Mouse (Mus musculus) hindbrain, embryonic 13.5 days (tissue): ENCODE data around the gene Olfr1099. TPM values are rescaled to one million over a fixed set of nuclear protein-coding genes. Genes with fewer than 3 reads are reported as not detected.

ENCODE experiments used
- ATAC-seq: fragments of 200-750 bp; cut with Nextera tagmentation; 2 replicates; pipeline ENCODE4 v1.8.0; 2017; ENCODE audit warnings: moderate TSS enrichment; ENCODE audit not compliant: low FRiP score
- H3K27ac ChIP-seq: fragments of 300-500 bp; sonication (generic); 2 replicates; pipeline ENCODE4 v1.5.1; 2015; ENCODE audit warnings: inconsistent platforms, mild to moderate bottlenecking, moderate library complexity
- H3K27me3 ChIP-seq: fragments of 300-500 bp; sonication (generic); 2 replicates; pipeline ENCODE4 v1.6.1; 2015; ENCODE audit warnings: mild to moderate bottlenecking, inconsistent platforms
- H3K36me3 ChIP-seq: fragments of 300-500 bp; sonication (generic); 2 replicates; pipeline ENCODE4 v1.6.1; 2015; ENCODE audit warnings: mild to moderate bottlenecking, inconsistent platforms
- H3K4me1 ChIP-seq: fragments of 300-500 bp; sonication (generic); replicated peaks from 2 replicates; pipeline ENCODE4 v1.6.1; 2015; ENCODE audit warnings: inconsistent platforms
- H3K4me2 ChIP-seq: fragments of 300-500 bp; sonication (generic); 2 replicates; pipeline ENCODE4 v1.6.1; 2015; ENCODE audit warnings: inconsistent platforms, mild to moderate bottlenecking, moderate library complexity
- H3K4me3 ChIP-seq: fragments of 300-500 bp; sonication (generic); 2 replicates; pipeline ENCODE4 v1.5.1; 2015; ENCODE audit warnings: mild to moderate bottlenecking, inconsistent platforms
- H3K9ac ChIP-seq: fragments of 300-500 bp; sonication (generic); 2 replicates; pipeline ENCODE4 v1.6.1; 2015; ENCODE audit warnings: mild to moderate bottlenecking, inconsistent platforms
- H3K9me3 ChIP-seq: fragments of 300-500 bp; sonication (generic); 2 replicates; pipeline ENCODE4 v1.6.1; 2016; ENCODE audit warnings: inconsistent platforms
- WGBS: fragments of 180-500 bp; shearing (Covaris S2); methylation state at CpG from one replicate; pipeline ENCODE4 v1.1.7; 2015; 5-methylcytosine and 5-hydroxymethylcytosine counted together
- polyA plus RNA-seq: library from polyadenylated mRNA; unstranded; fragments of >200 nt; fragmentation: Nextera tagmentation; extraction: Ambion mirVana; gene quantifications from 2 replicates; pipeline ENCODE4 v1.2.1, GENCODE M21; 2015

Olfr1099 gene
- not detected in 2 replicates for polyA plus RNA-seq

DNA sequence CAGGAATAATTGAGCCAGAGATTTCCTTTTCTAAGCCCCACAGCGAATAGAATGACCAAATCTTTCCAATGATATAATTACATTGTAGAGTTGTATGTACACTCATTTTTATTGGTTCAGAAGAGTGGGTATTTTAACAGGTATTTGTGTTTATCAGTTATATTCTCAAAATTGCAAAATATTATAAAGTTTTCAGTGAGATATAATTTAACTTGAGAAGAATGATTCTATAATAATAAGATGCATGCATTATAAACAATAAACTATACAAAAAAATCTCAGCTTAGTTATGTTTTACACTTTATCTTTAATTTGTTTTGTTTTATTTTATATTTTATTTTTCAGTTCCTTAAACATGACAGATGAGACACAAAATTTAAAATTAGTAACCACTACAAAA, at the start of gene Olfr1099:
Olfr1099 (minus strand) TSS at position 101 of the 400 bp plus-strand sequence.
- H3K27ac ChIP-seq, result no peak within 1 kb of the TSS
- 96% methylated on average over 1 of the region's 1 CpGs for WGBS
- ATAC-seq, result no peak
- no peak within 1 kb of the TSS for H3K4me3 ChIP-seq
- H3K27me3 ChIP-seq, result no peaks in the 10 kb centered on the region
- no peak within 1 kb of the TSS for H3K4me2 ChIP-seq
- no peak within 1 kb of the TSS for H3K9ac ChIP-seq
- H3K9me3 ChIP-seq, result no peaks in the 10 kb centered on the region
- H3K4me1 ChIP-seq, result no peaks in the 10 kb centered on the region
- H3K36me3 ChIP-seq, result no peaks in the 10 kb centered on the region

DNA sequence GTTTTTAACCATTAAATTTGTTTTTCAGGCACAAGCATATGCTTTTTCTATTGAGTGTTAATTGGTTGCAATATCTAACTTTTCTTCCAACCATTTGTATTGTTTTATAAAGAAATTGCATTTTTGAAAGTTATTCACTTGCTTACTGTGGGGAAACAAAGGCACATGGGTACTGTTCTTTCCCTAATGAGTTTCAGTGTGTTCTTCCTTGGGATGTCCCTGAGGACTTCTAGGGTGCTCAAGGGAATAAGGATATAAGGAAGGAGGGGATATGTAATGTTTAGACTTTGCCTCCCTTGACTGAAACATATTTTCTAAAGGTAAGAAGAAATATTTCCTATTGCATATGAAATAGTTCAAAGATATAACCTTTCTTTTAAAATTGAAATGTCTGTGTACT, 37.6 kb upstream of the Olfr1099 start, which contains the start of gene Olfr1102:
Olfr1102 (plus strand) TSS at position 301 of the 400 bp plus-strand sequence.
- no peak for ATAC-seq
- Histone ChIP-seq H3K9ac (no peak within 1 kb of the TSS), H3K27ac (no peak within 1 kb of the TSS), H3K4me2 (no peak within 1 kb of the TSS), H3K27me3 (no peaks in the 10 kb centered on the region), H3K9me3 (no peaks in the 10 kb centered on the region), H3K4me3 (no peak within 1 kb of the TSS), H3K4me1 (no peaks in the 10 kb centered on the region), H3K36me3 (no peaks in the 10 kb centered on the region)

DNA sequence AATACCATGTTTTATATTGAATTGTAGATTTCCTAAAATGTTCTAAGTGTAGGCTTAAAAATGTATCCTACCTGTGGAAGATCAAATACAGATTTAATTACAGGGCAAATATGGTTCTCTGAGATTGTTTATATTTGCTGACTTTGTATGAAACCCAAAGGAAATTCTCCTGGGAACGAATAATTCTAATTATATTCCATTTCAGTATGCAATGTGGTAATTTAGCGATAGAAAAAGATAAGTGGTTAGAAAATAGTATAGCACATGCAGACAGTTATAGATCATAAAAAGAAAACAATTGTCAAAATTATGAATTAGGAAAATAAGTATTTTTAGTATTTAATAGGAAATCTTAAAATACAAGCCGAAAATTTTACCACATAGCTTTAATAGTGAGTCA, 30.6 kb upstream of the Olfr1099 start, which contains the start of gene Olfr1101:
Olfr1101 (minus strand) TSS at position 101 of the 400 bp plus-strand sequence.
- no peak within 1 kb of the TSS for H3K4me2 ChIP-seq
- H3K36me3 ChIP-seq, result no peaks in the 10 kb centered on the region
- no peak within 1 kb of the TSS for H3K9ac ChIP-seq
- no peak within 1 kb of the TSS for H3K4me3 ChIP-seq
- WGBS, result 87% methylated on average over 3 of the region's 3 CpGs
- ATAC-seq, result no peak
- H3K27ac ChIP-seq, result no peak within 1 kb of the TSS
- H3K27me3 ChIP-seq, result no peaks in the 10 kb centered on the region
- no peaks in the 10 kb centered on the region for H3K9me3 ChIP-seq
- no peaks in the 10 kb centered on the region for H3K4me1 ChIP-seq

DNA sequence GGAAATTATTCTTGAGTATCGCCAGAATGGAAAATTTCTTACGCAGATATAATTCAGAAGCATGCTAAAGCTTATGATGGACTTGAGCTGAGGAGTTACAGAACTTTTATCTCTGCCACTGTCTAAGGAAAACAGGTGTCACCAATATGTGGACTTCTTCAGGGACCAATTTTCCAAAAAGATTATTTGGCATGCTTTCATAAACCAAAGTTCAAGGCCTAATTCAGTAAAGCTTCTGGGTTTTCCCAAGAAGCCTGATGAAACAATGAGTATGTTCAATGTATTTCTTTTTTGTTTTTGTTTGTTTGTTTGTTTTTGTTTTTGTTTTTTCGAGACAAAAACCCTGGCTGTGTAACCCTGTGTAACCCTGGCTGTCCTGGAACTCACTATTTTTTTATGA, 19.4 kb upstream of the Olfr1099 start, which contains the start of gene Olfr1100:
Olfr1100 (minus strand) TSS at position 101 of the 400 bp plus-strand sequence.
- H3K4me3 ChIP-seq, result no peak within 1 kb of the TSS
- ATAC-seq, result no peak
- no peaks in the 10 kb centered on the region for H3K9me3 ChIP-seq

DNA sequence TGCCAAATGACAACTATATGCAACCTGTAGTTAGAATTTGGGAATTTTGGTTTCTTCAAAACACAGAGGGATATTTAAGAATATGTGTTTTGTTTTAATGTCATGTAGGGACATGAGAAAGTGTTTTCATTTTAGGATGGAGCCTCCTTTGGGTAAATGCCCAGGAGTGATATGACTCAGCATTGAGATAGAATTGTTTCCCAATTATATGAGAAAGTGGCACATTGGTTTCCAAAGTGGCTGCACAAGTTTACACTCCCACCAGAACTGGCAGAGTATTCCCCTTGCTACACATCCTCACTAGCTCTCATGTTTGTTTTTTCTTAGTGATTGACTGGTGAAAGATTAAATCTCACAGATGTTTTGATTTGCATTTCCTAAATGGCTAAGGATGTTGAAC, 33.9 kb downstream of the Olfr1099 start:
- Histone ChIP-seq H3K4me2 (no peak overlapping the region), H3K27ac (no peak overlapping the region), H3K4me3 (no peak overlapping the region), H3K9me3 (no peaks in the 10 kb centered on the region), H3K9ac (no peak overlapping the region), H3K27me3 (no peaks in the 10 kb centered on the region), H3K4me1 (no peaks in the 10 kb centered on the region), H3K36me3 (no peaks in the 10 kb centered on the region)
- ATAC-seq, result no peak

More for the DNA sequence above, 19.4 kb upstream of the Olfr1099 start, which contains the start of gene Olfr1100:
- H3K9ac ChIP-seq, result no peak within 1 kb of the TSS
- no peak within 1 kb of the TSS for H3K4me2 ChIP-seq
- no peaks in the 10 kb centered on the region for H3K27me3 ChIP-seq
- 85% methylated on average over 3 of the region's 3 CpGs for WGBS
- no peaks in the 10 kb centered on the region for H3K36me3 ChIP-seq
- no peak within 1 kb of the TSS for H3K27ac ChIP-seq
- H3K4me1 ChIP-seq, result no peaks in the 10 kb centered on the region

DNA sequence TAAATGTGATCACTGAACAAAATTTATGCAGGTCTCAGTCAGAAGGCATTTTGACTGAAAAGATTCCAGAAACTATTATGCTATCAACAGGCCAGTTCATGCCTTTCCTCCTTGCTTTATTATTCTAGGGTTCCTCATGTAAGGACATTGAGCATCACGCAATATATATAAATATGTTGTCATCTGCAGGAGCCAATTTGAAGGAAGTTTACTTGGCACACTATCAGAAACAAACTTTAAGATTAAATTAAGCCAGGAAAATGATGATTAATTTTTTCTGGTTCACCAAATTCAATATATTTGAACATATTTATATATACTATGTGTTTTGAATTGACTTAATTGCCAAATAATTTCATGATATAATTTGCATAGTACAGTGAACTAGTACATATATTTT, 36.0 kb downstream of the Olfr1099 start, which contains the start of gene Olfr1098:
Olfr1098 (minus strand) TSS at position 101 of the 400 bp plus-strand sequence.
- 100% methylated on average over 1 of the region's 1 CpGs for WGBS
- ATAC-seq, result no peak
- H3K27me3 ChIP-seq, result no peaks in the 10 kb centered on the region
- no peak within 1 kb of the TSS for H3K4me2 ChIP-seq
- H3K27ac ChIP-seq, result no peak within 1 kb of the TSS
- H3K4me1 ChIP-seq, result no peaks in the 10 kb centered on the region
- no peaks in the 10 kb centered on the region for H3K9me3 ChIP-seq
- H3K9ac ChIP-seq, result no peak within 1 kb of the TSS
- no peak within 1 kb of the TSS for H3K4me3 ChIP-seq
- H3K36me3 ChIP-seq, result no peaks in the 10 kb centered on the region

DNA sequence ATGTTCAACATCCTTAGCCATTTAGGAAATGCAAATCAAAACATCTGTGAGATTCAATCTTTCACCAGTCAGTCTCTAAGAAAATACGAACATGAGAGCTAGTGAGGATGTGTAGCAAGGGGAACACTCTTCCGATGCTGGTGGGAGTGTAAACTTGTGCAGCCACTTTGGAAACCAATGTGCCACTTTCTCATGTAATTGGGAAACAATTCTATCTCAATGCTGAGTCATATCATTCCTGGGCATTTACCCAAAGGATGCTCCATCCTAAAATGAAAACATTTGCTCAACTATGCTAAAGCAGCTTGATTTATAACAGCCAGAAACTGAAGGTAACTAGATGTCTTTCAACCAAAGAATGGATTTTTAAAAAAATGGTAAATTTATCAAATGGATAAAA, 54.8 kb downstream of the Olfr1099 start:
- Histone ChIP-seq H3K4me2 (no peak overlapping the region), H3K27me3 (no peaks in the 10 kb centered on the region), H3K4me3 (no peak overlapping the region), H3K9me3 (no peaks in the 10 kb centered on the region), H3K27ac (no peak overlapping the region), H3K36me3 (no peaks in the 10 kb centered on the region), H3K4me1 (no peaks in the 10 kb centered on the region), H3K9ac (no peak overlapping the region)
- no peak for ATAC-seq
- 91% methylated on average over 2 of the region's 2 CpGs for WGBS

Other genes starting within 250 kb of the Olfr1099 start
- not detected in 2 replicates for gene Olfr1089, start 227.0 kb downstream of the Olfr1099 start, polyA plus RNA-seq
- not detected in 2 replicates for gene Olfr1090, start 201.7 kb downstream of the Olfr1099 start, polyA plus RNA-seq
- gene Olfr1093, start 178.2 kb downstream of the Olfr1099 start, polyA plus RNA-seq, result not detected in 2 replicates
- gene Olfr141, start 150.7 kb downstream of the Olfr1099 start, polyA plus RNA-seq, result not detected in 2 replicates
- gene Olfr1094, start 136.0 kb downstream of the Olfr1099 start, polyA plus RNA-seq, result not detected in 2 replicates
- not detected in 2 replicates for gene Olfr1095, start 109.0 kb downstream of the Olfr1099 start, polyA plus RNA-seq
- gene Gm13723, start 85.9 kb downstream of the Olfr1099 start, polyA plus RNA-seq, result not detected in 2 replicates
- not detected in 2 replicates for gene Olfr1097, start 68.5 kb downstream of the Olfr1099 start, polyA plus RNA-seq
- not detected in 2 replicates for gene Olfr1098, start 36.1 kb downstream of the Olfr1099 start, polyA plus RNA-seq
- gene Olfr1100, start 19.3 kb upstream of the Olfr1099 start, polyA plus RNA-seq, result not detected in 2 replicates
- gene Olfr1101, start 30.5 kb upstream of the Olfr1099 start, polyA plus RNA-seq, result not detected in 2 replicates
- not detected in 2 replicates for gene Olfr1102, start 37.7 kb upstream of the Olfr1099 start, polyA plus RNA-seq
- gene Olfr1104, start 66.4 kb upstream of the Olfr1099 start, polyA plus RNA-seq, result not detected in 2 replicates
- not detected in 2 replicates for gene Olfr1105, start 75.8 kb upstream of the Olfr1099 start, polyA plus RNA-seq
- not detected in 2 replicates for gene Olfr1106, start 91.6 kb upstream of the Olfr1099 start, polyA plus RNA-seq
- not detected in 2 replicates for gene Olfr1107, start 115.1 kb upstream of the Olfr1099 start, polyA plus RNA-seq
- gene Olfr1109, start 135.3 kb upstream of the Olfr1099 start, polyA plus RNA-seq, result not detected in 2 replicates
- not detected in 2 replicates for gene Olfr259, start 153.9 kb upstream of the Olfr1099 start, polyA plus RNA-seq
- not detected in 2 replicates for gene Olfr1110, start 179.6 kb upstream of the Olfr1099 start, polyA plus RNA-seq
- gene Olfr1111, start 191.9 kb upstream of the Olfr1099 start, polyA plus RNA-seq, result not detected in 2 replicates
- gene Olfr1112, start 227.1 kb upstream of the Olfr1099 start, polyA plus RNA-seq, result not detected in 2 replicates
- not detected in 2 replicates for gene Olfr1113, start 248.3 kb upstream of the Olfr1099 start, polyA plus RNA-seq